In the genomic region with DNA sequence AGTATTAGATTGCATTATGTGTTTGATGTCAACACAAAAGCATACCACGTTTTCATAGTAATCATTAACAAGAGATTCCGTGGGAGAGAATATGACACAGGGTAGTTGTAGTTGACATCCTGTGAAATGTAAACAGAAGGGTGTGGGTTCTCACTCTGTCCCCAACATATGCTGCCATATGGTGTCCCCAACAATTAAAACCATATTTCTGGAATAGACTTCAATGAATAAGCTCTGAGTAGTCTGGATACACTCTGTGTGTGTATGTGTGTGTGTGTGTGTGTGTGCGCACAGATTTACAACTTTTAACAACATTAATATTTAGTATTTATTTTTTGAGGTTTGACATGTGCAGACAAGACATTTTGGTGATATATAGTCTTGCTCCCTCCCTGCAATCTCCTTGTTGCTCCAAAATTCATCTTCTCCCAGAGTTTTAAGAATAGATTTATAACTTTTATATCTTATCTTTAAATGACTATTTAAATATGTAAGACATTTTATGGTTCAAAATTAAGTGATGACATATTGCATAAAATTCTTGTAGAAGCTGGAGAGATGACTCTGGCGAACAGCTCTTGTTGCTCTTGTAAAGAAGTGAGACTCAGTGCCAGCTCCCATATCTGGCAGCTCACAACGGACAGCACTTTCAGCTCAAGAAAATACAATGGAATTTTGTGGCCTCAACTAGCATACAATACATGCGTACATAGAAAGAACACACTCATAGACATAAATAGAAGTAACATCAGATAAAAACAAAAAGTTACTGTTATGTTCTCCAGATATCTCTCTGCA, we compare ENCODE assay signal across 19 mouse cellular contexts.
DNase-seq lines count a peak whose midpoint lies in the region; ATAC-seq and TF ChIP-seq lines count a peak whose summit lies in the region.
"Had no signal": no experiment of that assay in that cellular context is flagged by ENCODE, and none has a peak within 500 bp of the region (broad histone marks: within the 10 kb centered on the region; RNA-seq: fewer than 3 reads in every experiment).

No protein-coding gene starts in this region.

- H3K4me3 ChIP-seq in forebrain, embryonic 11.5 days (ENCODE audit: low read depth, low read length) = no peak overlapping the region
- H3K4me3 ChIP-seq in forebrain, embryonic 10.5 days = no peak overlapping the region
- H3K4me3 ChIP-seq in lung, embryonic 14.5 days (ENCODE audit: low read depth, low read length) = no peak overlapping the region
- H3K4me3 ChIP-seq in forebrain, embryonic 12.5 days (replicated peaks) = no peak overlapping the region
- H3K4me3 ChIP-seq: embryonic facial prominence, embryonic 15.5 days; heart, embryonic 10.5 days; hindbrain, embryonic 10.5 days; limb, embryonic 15.5 days; liver, embryonic 15.5 days; midbrain, embryonic 12.5 days; neural tube, embryonic 13.5 days had no signal

- H3K27ac ChIP-seq in forebrain, embryonic 11.5 days (ENCODE audit: low read depth, low read length) = no peak overlapping the region
- no peak overlapping the region for H3K27ac ChIP-seq in forebrain, embryonic 10.5 days
- no peak overlapping the region for H3K27ac ChIP-seq in lung, embryonic 14.5 days (ENCODE audit: low read depth)
- H3K27ac ChIP-seq in forebrain, embryonic 12.5 days = no peak overlapping the region
- H3K27ac ChIP-seq: embryonic facial prominence, embryonic 15.5 days; heart, embryonic 10.5 days; hindbrain, embryonic 10.5 days; limb, embryonic 15.5 days; liver, embryonic 15.5 days; midbrain, embryonic 12.5 days; neural tube, embryonic 13.5 days had no signal

- no peaks in the 10 kb centered on the region for H3K27me3 ChIP-seq in forebrain, embryonic 11.5 days (ENCODE audit: control insufficient read depth, insufficient read depth, low read length)
- H3K27me3 ChIP-seq in forebrain, embryonic 10.5 days (ENCODE audit: poor library complexity, severe bottlenecking) = no peaks in the 10 kb centered on the region
- H3K27me3 ChIP-seq in lung, embryonic 14.5 days (ENCODE audit: insufficient read depth, low read length) = no peaks in the 10 kb centered on the region
- H3K27me3 ChIP-seq in forebrain, embryonic 12.5 days = no peaks in the 10 kb centered on the region
- H3K27me3 ChIP-seq: embryonic facial prominence, embryonic 15.5 days; limb, embryonic 15.5 days; liver, embryonic 15.5 days; midbrain, embryonic 12.5 days; neural tube, embryonic 13.5 days had no signal

- TF ChIP-seq CTCF in lung, embryonic 14.5 days (IDR thresholded peaks at IDR 0.05; ENCODE audit: low read depth) = no peak

- ATAC-seq in forebrain, embryonic 11.5 days (replicated peaks; ENCODE audit: low FRiP score) = 0 out of 2 replicates have a peak, but pooled peaks have one; percentile 18
- peak; percentile 83 for ATAC-seq in lung, embryonic 14.5 days (ENCODE audit: insufficient read depth)
- ATAC-seq in forebrain, embryonic 12.5 days (ENCODE audit: low FRiP score) = 0 out of 2 replicates have a peak, but pooled peaks have one; percentile 30
- ATAC-seq in erythroblast, adult 5-6 weeks (replicated peaks; ENCODE audit: low FRiP score, poor library complexity, severe bottlenecking) = no peak

- no peaks in the 10 kb centered on the region for H3K36me3 ChIP-seq in forebrain, embryonic 11.5 days (ENCODE audit: control insufficient read depth, insufficient read depth, low read length)
- no peaks in the 10 kb centered on the region for H3K36me3 ChIP-seq in forebrain, embryonic 10.5 days (replicated peaks)
- no peaks in the 10 kb centered on the region for H3K36me3 ChIP-seq in lung, embryonic 14.5 days (ENCODE audit: insufficient read depth)
- H3K36me3 ChIP-seq in forebrain, embryonic 12.5 days (replicated peaks) = no peaks in the 10 kb centered on the region
- H3K36me3 ChIP-seq: embryonic facial prominence, embryonic 15.5 days; heart, embryonic 10.5 days; hindbrain, embryonic 10.5 days; limb, embryonic 15.5 days; liver, embryonic 15.5 days; midbrain, embryonic 12.5 days; neural tube, embryonic 13.5 days had no signal

- no peaks in the 10 kb centered on the region for H3K9me3 ChIP-seq in forebrain, embryonic 11.5 days (ENCODE audit: control insufficient read depth, low read length)
- H3K9me3 ChIP-seq in forebrain, embryonic 10.5 days = no peaks in the 10 kb centered on the region
- no peaks in the 10 kb centered on the region for H3K9me3 ChIP-seq in lung, embryonic 14.5 days (ENCODE audit: low read depth, low read length)
- no peaks in the 10 kb centered on the region for H3K9me3 ChIP-seq in forebrain, embryonic 12.5 days
- H3K9me3 ChIP-seq: embryonic facial prominence, embryonic 15.5 days; heart, embryonic 10.5 days; hindbrain, embryonic 10.5 days; limb, embryonic 15.5 days; liver, embryonic 15.5 days; midbrain, embryonic 12.5 days; neural tube, embryonic 13.5 days had no signal

- H3K9ac ChIP-seq in forebrain, embryonic 11.5 days (ENCODE audit: low read length) = no peak overlapping the region
- no peak overlapping the region for H3K9ac ChIP-seq in lung, embryonic 14.5 days
- no peak overlapping the region for H3K9ac ChIP-seq in forebrain, embryonic 12.5 days
- H3K9ac ChIP-seq: embryonic facial prominence, embryonic 15.5 days; limb, embryonic 15.5 days; liver, embryonic 15.5 days; midbrain, embryonic 12.5 days; neural tube, embryonic 13.5 days had no signal

- H3K4me2 ChIP-seq in forebrain, embryonic 11.5 days (ENCODE audit: low read depth, low read length, severe bottlenecking) = no peak overlapping the region
- H3K4me2 ChIP-seq in lung, embryonic 14.5 days = no peak overlapping the region
- H3K4me2 ChIP-seq in forebrain, embryonic 12.5 days = no peak overlapping the region
- H3K4me2 ChIP-seq: embryonic facial prominence, embryonic 15.5 days; limb, embryonic 15.5 days; liver, embryonic 15.5 days; midbrain, embryonic 12.5 days; neural tube, embryonic 13.5 days had no signal

- DNase-seq in forebrain, embryonic 11.5 days (ENCODE audit: low spot score) = no peak
- DNase-seq in forebrain, embryonic 10.5 days (ENCODE audit: extremely low spot score, low spot score) = no peak
- DNase-seq in lung, embryonic 14.5 days = peak; percentile 65
- no peak for DNase-seq in lung, postnatal 10 days
- DNase-seq in brain, adult 2 months (ENCODE audit: low read depth, low spot score) = peak; percentile 75
- no peak for DNase-seq in left cerebral cortex, adult 18-20 months (ENCODE audit: low spot score in 2 of 2)
- DNase-seq: adrenal gland, adult 2 months; kidney, adult 2 months; right cerebral cortex, postnatal 14 days; thymus, postnatal 4 days had no signal

- 86% methylated on average over 6 of the region's 6 CpGs for WGBS in forebrain, embryonic 11.5 days
- WGBS in forebrain, embryonic 10.5 days = 90% methylated on average over 6 of the region's 6 CpGs
- WGBS in lung, embryonic 14.5 days = 39% methylated on average over 6 of the region's 6 CpGs
- 79% methylated on average over 6 of the region's 6 CpGs for WGBS in forebrain, embryonic 12.5 days

- H3K4me1 ChIP-seq in forebrain, embryonic 11.5 days (replicated peaks; ENCODE audit: control insufficient read depth, insufficient read depth, low read length) = no peaks in the 10 kb centered on the region
- H3K4me1 ChIP-seq in forebrain, embryonic 10.5 days = no peaks in the 10 kb centered on the region
- no peaks in the 10 kb centered on the region for H3K4me1 ChIP-seq in lung, embryonic 14.5 days (ENCODE audit: insufficient read depth)
- no peaks in the 10 kb centered on the region for H3K4me1 ChIP-seq in forebrain, embryonic 12.5 days
- H3K4me1 ChIP-seq: embryonic facial prominence, embryonic 15.5 days; heart, embryonic 10.5 days; hindbrain, embryonic 10.5 days; limb, embryonic 15.5 days; liver, embryonic 15.5 days; midbrain, embryonic 12.5 days; neural tube, embryonic 13.5 days had no signal

Comparison
In these comparisons a context has a peak if more than half of its experiments do, and no peak if none do; other contexts are left out.
1. DNase-seq: peak in lung, embryonic 14.5 days (single experiment) and brain, adult 2 months (single experiment); none in forebrain, embryonic 11.5 days (single experiment), forebrain, embryonic 10.5 days (single experiment), lung, postnatal 10 days (single experiment) and left cerebral cortex, adult 18-20 months (0 of 2).